Mouse (Mus musculus): ENCODE measurements around the gene Lgi4.

Lgi4 gene

GRCm38 (mm10) chr7:31105061-31105768 is 46.1 kb downstream of the Lgi4 start:
- no peak for DNase-seq (ENCODE audit: low spot score in 2 of 2)

DNA sequence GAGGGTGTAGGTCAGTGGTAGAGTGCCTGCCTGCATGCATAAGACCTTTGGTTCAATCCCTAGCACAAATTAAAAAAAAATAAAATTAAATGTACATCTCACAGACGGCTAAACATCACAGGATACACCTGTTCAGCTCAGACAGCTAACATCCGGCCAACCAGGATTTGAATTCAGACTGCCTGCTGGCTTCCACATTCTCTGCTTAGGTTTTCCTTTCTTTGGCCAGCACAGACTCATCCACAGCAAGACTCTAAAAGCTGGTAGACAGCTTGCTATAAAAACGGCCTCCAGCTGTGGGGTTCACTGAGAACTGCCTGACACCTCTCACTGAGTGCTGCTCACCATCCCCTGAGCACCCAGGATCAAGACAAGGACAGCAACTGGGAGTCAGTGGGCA is 47.0 kb downstream of the Lgi4 start:
- DNase-seq (ENCODE audit: low spot score in 2 of 2): no peak

DNA sequence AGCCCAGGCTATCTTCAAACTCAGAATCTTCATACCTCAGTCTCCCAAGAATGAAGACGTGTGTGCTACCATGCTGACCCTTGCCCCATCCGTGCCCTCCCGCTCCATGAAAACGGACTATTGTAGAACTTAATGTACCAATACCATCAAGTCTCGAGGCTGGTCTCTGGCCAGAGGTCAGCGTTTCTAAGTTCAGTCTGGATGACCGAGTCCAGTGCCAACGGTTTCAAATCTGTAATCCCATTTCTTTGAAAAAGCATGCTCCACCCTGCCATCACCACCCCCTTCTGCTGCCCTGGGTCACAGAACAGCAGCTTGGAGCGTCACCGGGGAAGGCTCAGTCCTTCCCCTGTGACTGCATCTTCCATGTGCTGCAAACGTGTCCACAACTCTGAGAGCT is 48.6 kb downstream of the Lgi4 start:
- DNase-seq (ENCODE audit: low spot score in 2 of 2): no peak

DNA sequence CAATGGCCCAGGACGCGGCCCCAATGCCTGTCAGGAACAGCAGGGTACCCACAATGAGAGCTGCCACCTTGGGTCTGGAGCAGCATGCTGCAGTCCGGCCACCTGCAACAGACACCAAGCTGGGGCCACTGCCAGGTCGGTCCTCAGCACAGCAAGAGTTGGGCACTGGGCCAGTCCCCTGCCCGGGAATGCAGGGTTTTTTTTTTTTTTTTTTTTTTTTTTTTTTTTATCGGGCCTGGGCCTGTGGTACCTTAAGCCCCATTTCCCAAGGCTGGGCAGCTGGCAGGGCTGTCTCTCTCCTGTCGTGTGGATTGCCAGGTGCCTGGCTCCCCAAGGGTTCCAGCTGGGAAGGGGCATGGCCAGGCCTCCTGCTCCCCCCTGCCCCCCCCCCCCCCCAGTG is 49.9 kb downstream of the Lgi4 start:
- DNase-seq (ENCODE audit: low spot score in 2 of 2): no peak

GRCm38 (mm10) chr7:31109796-31110195 is 50.7 kb downstream of the Lgi4 start:
- DNase-seq (ENCODE audit: low spot score in 2 of 2): no peak

DNA sequence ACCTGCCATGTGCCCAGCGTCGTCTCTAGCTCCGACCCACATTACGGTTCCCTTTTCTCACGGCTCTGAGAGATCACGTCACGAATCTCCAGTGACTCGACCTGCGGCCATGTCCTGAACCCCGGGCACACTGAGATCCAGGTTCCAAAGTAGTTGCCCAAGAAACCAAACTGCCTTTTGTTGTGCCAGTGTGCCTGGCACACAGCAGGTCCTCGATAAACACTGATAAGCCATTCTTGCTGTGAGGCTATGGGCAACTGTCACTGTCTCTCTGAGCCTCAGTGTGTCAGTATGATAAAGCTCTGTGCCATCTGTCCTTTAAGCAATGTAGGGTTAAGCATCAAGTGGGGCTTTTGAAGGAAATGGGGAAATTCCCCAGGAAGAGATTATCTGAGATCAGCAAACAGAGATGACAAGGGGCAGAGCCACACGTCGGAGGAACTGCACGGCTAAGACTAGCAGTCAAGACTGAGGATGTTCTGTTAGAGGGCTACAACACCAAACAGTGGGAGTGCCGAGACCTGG is 51.8 kb downstream of the Lgi4 start:
- DNase-seq (ENCODE audit: low spot score in 2 of 2): no peak

DNA sequence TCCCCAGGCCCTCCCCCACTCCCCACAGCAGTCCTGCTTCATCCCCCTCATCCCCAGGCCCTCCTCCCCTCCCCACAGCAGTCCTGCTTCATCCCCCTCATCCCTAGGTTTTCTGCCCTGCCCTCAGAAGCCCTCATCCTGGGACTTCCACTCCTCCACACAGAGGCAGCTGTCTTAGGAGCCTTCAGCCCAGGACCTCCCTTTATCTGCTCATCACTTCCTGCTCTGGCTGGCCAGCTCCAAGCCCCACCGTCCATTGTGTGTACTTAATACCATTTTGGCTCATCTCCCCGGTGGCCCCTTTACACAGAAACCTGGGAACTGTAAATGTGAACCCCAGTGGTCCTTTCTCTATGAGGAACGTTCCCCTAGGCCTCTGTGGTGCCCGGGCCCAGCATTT is 52.9 kb downstream of the Lgi4 start:
- DNase-seq (ENCODE audit: low spot score in 2 of 2): no peak

GRCm38 (mm10) chr7:31113800-31114199 is 54.7 kb downstream of the Lgi4 start:
- DNase-seq (ENCODE audit: low spot score in 2 of 2): no peak

GRCm38 (mm10) chr7:31114646-31115045 is 55.5 kb downstream of the Lgi4 start:
- no peak for DNase-seq (ENCODE audit: low spot score in 2 of 2)

GRCm38 (mm10) chr7:31115182-31115581 is 56.0 kb downstream of the Lgi4 start, which contains the start of gene Hpn:
TSS of gene Hpn (minus strand) at chr7:31115290.
- DNase-seq (ENCODE audit: low spot score in 2 of 2): no peak

DNA sequence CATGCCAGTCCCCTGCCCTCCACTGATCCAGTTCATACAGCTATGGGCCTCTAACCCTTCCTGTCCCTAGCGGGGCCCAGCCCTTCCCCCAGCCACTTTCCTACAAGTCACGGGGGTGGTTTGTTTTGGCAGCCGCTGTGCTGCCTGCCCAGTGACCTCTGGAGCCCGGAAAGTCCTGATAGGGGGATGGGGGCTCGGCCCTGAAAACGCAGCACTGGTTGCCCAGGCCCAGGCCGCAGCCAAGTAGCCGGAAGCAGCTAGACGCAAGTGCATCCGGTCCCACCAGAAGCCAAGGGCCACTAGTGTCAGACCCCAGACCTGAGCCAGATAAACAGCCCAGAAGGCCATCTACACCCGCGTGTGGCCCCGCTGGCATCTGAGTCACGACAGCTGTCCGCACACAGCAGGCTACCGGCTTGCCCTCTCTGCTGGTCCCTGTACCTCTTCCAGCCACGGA is 56.5 kb downstream of the Lgi4 start:
- DNase-seq (ENCODE audit: low spot score in 2 of 2): peak in 1 of 2 experiments; percentile 67

GRCm38 (mm10) chr7:31116721-31117145 is 57.6 kb downstream of the Lgi4 start:
- no peak for DNase-seq (ENCODE audit: low spot score in 2 of 2)

GRCm38 (mm10) chr7:31117465-31117864 is 58.3 kb downstream of the Lgi4 start:
- DNase-seq (ENCODE audit: low spot score in 2 of 2): no peak

GRCm38 (mm10) chr7:31118486-31118885 is 59.3 kb downstream of the Lgi4 start:
- DNase-seq (ENCODE audit: low spot score in 2 of 2): no peak

- DNase-seq (ENCODE audit: low spot score in 2 of 2): no peak
These were observed 60.4 kb downstream of the Lgi4 start for GRCm38 (mm10) chr7:31119556-31119955.

Data from frontal cortex, postnatal 10 days (tissue).